In genomic region chr16:89762523-89762922, GRCm38 (mm10) we compare ENCODE assay signal across 21 mouse cellular contexts.
DNase-seq lines count a peak whose midpoint lies in the region; ATAC-seq lines count a peak whose summit lies in the region.
"Had no signal": no experiment of that assay in that cellular context is flagged by ENCODE, and none has a peak within 500 bp of the region (broad histone marks: within the 10 kb centered on the region; RNA-seq: fewer than 3 reads in every experiment).

No protein-coding gene starts in this region.

- H3K4me2 ChIP-seq in embryonic facial prominence, embryonic 13.5 days, result no peak overlapping the region
- H3K4me2 ChIP-seq in heart, embryonic 11.5 days, result no peak overlapping the region
- H3K4me2 ChIP-seq in heart, embryonic 14.5 days (ENCODE audit: low read length), result peak overlapping the region; percentile 50
- no peak overlapping the region for H3K4me2 ChIP-seq in limb, embryonic 11.5 days (ENCODE audit: low read depth, severe bottlenecking)
- H3K4me2 ChIP-seq: hindbrain, embryonic 12.5 days; hindbrain, embryonic 15.5 days had no signal

- no peaks in the 10 kb centered on the region for H3K4me1 ChIP-seq in embryonic facial prominence, embryonic 13.5 days
- 0 out of 2 replicates have a peak, but pooled peaks cover 4% of the 10 kb centered on the region for H3K4me1 ChIP-seq in embryonic facial prominence, embryonic 10.5 days
- H3K4me1 ChIP-seq in heart, embryonic 11.5 days (ENCODE audit: control insufficient read depth, insufficient read depth, low read length), result no peaks in the 10 kb centered on the region
- peaks cover 0 to 4% of the 10 kb centered on the region in 2 experiments; a peak in 1 of 4 replicates for H3K4me1 ChIP-seq in heart, embryonic 14.5 days (ENCODE audit: control insufficient read depth in 2 of 2, insufficient read depth in 2 of 2, low read length in 2 of 2)
- no peaks in the 10 kb centered on the region for H3K4me1 ChIP-seq in limb, embryonic 11.5 days (ENCODE audit: control insufficient read depth, insufficient read depth, low read length)
- no peaks in the 10 kb centered on the region for H3K4me1 ChIP-seq in limb, embryonic 10.5 days
- H3K4me1 ChIP-seq: heart, embryonic 10.5 days had no signal

- intact Hi-C loops in heart, postnatal 10 days (cut with DNase I), result loop anchor here (10.0 kb wide), 2 partner anchors 1388 to 1468 kb away; partner anchors contain the start of gene Grik1

- no peaks in the 10 kb centered on the region for H3K27me3 ChIP-seq in embryonic facial prominence, embryonic 13.5 days
- H3K27me3 ChIP-seq in embryonic facial prominence, embryonic 10.5 days (replicated peaks; ENCODE audit: low read depth, poor library complexity, severe bottlenecking), result no peaks in the 10 kb centered on the region
- H3K27me3 ChIP-seq in heart, embryonic 11.5 days (ENCODE audit: control insufficient read depth, insufficient read depth, low read length), result no peaks in the 10 kb centered on the region
- no peaks in the 10 kb centered on the region for H3K27me3 ChIP-seq in heart, embryonic 14.5 days (ENCODE audit: control insufficient read depth, insufficient read depth, low read length)
- H3K27me3 ChIP-seq in limb, embryonic 11.5 days (ENCODE audit: control insufficient read depth, insufficient read depth, low read length), result no peaks in the 10 kb centered on the region
- H3K27me3 ChIP-seq in limb, embryonic 10.5 days (ENCODE audit: low read depth, poor library complexity, severe bottlenecking), result no peaks in the 10 kb centered on the region
- H3K27me3 ChIP-seq: hindbrain, embryonic 12.5 days; hindbrain, embryonic 15.5 days had no signal

- no peak overlapping the region for H3K4me3 ChIP-seq in embryonic facial prominence, embryonic 13.5 days
- no peak overlapping the region for H3K4me3 ChIP-seq in embryonic facial prominence, embryonic 10.5 days
- no peak overlapping the region for H3K4me3 ChIP-seq in heart, embryonic 11.5 days (ENCODE audit: low read depth, low read length)
- no peak overlapping the region for H3K4me3 ChIP-seq in heart, embryonic 14.5 days (ENCODE audit: control insufficient read depth in 1 of 2, insufficient read depth in 1 of 2, low read depth in 1 of 2, low read length in 2 of 2)
- no peak overlapping the region for H3K4me3 ChIP-seq in limb, embryonic 11.5 days (ENCODE audit: low read depth, low read length)
- no peak overlapping the region for H3K4me3 ChIP-seq in limb, embryonic 10.5 days
- H3K4me3 ChIP-seq: forebrain, embryonic 10.5 days; heart, embryonic 10.5 days; hindbrain, embryonic 12.5 days; hindbrain, embryonic 15.5 days had no signal

- 75% methylated on average over 10 of the region's 10 CpGs for WGBS in embryonic facial prominence, embryonic 13.5 days
- WGBS in embryonic facial prominence, embryonic 10.5 days, result 82% methylated on average over 10 of the region's 10 CpGs
- 68% methylated on average over 10 of the region's 10 CpGs for WGBS in heart, embryonic 11.5 days (ENCODE audit: insufficient replicate concordance)
- 73% methylated on average over 10 of the region's 10 CpGs for WGBS in heart, embryonic 14.5 days
- 83% methylated on average over 10 of the region's 10 CpGs for WGBS in limb, embryonic 11.5 days
- 80% methylated on average over 10 of the region's 10 CpGs for WGBS in limb, embryonic 10.5 days

- no peak overlapping the region for H3K27ac ChIP-seq in embryonic facial prominence, embryonic 13.5 days
- H3K27ac ChIP-seq in embryonic facial prominence, embryonic 10.5 days (replicated peaks), result no peak overlapping the region
- H3K27ac ChIP-seq in heart, embryonic 11.5 days (ENCODE audit: low read depth, low read length), result no peak overlapping the region
- no peak overlapping the region for H3K27ac ChIP-seq in heart, embryonic 14.5 days (replicated peaks in 1 of 2; ENCODE audit: control insufficient read depth in 1 of 2, insufficient read depth in 1 of 2, low read depth in 2 of 2, low read length in 2 of 2)
- H3K27ac ChIP-seq in limb, embryonic 11.5 days (replicated peaks; ENCODE audit: low read depth, low read length), result no peak overlapping the region
- no peak overlapping the region for H3K27ac ChIP-seq in limb, embryonic 10.5 days
- H3K27ac ChIP-seq: forebrain, embryonic 10.5 days; heart, embryonic 10.5 days; hindbrain, embryonic 12.5 days; hindbrain, embryonic 15.5 days had no signal

- no peak overlapping the region for H3K9ac ChIP-seq in embryonic facial prominence, embryonic 13.5 days
- H3K9ac ChIP-seq in heart, embryonic 11.5 days (ENCODE audit: low read depth, low read length), result no peak overlapping the region
- H3K9ac ChIP-seq in heart, embryonic 14.5 days (ENCODE audit: low read length), result no peak overlapping the region
- H3K9ac ChIP-seq in limb, embryonic 11.5 days (ENCODE audit: low read length), result no peak overlapping the region
- H3K9ac ChIP-seq: hindbrain, embryonic 12.5 days; hindbrain, embryonic 15.5 days had no signal

- no peaks in the 10 kb centered on the region for H3K36me3 ChIP-seq in embryonic facial prominence, embryonic 13.5 days
- no peaks in the 10 kb centered on the region for H3K36me3 ChIP-seq in embryonic facial prominence, embryonic 10.5 days (replicated peaks)
- H3K36me3 ChIP-seq in heart, embryonic 11.5 days (ENCODE audit: control insufficient read depth, insufficient read depth, low read length), result no peaks in the 10 kb centered on the region
- H3K36me3 ChIP-seq in heart, embryonic 14.5 days (ENCODE audit: control insufficient read depth, insufficient read depth, low read length), result no peaks in the 10 kb centered on the region
- H3K36me3 ChIP-seq in limb, embryonic 11.5 days (ENCODE audit: control insufficient read depth, insufficient read depth, low read length), result no peaks in the 10 kb centered on the region
- H3K36me3 ChIP-seq in limb, embryonic 10.5 days, result no peaks in the 10 kb centered on the region
- H3K36me3 ChIP-seq: forebrain, embryonic 10.5 days; G1E; heart, embryonic 10.5 days; hindbrain, embryonic 12.5 days; hindbrain, embryonic 15.5 days had no signal

- ATAC-seq in embryonic facial prominence, embryonic 13.5 days (ENCODE audit: insufficient number of reproducible peaks, insufficient read depth, low FRiP score, low TSS enrichment, low read depth), result 0 out of 2 replicates have a peak, but pooled peaks have one; percentile 52
- 0 out of 2 replicates have a peak, but pooled peaks have one; percentile 22 for ATAC-seq in heart, embryonic 11.5 days (replicated peaks; ENCODE audit: insufficient number of reproducible peaks, low FRiP score, low TSS enrichment)
- ATAC-seq in heart, embryonic 14.5 days (ENCODE audit: insufficient number of reproducible peaks, insufficient read depth, low FRiP score, low read depth), result no peak
- ATAC-seq in limb, embryonic 11.5 days (ENCODE audit: insufficient number of reproducible peaks, low FRiP score, low TSS enrichment, low read depth), result 0 out of 2 replicates have a peak, but pooled peaks have one; percentile 49
- ATAC-seq: forebrain, embryonic 14.5 days; intestine, postnatal 0 days; Patski had no signal

- no peaks in the 10 kb centered on the region for H3K9me3 ChIP-seq in embryonic facial prominence, embryonic 13.5 days
- no peaks in the 10 kb centered on the region for H3K9me3 ChIP-seq in embryonic facial prominence, embryonic 10.5 days
- no peaks in the 10 kb centered on the region for H3K9me3 ChIP-seq in heart, embryonic 11.5 days (replicated peaks; ENCODE audit: control insufficient read depth, low read length)
- no peaks in the 10 kb centered on the region for H3K9me3 ChIP-seq in heart, embryonic 14.5 days (ENCODE audit: control insufficient read depth, low read length)
- no peaks in the 10 kb centered on the region for H3K9me3 ChIP-seq in limb, embryonic 11.5 days (ENCODE audit: control insufficient read depth, low read length)
- no peaks in the 10 kb centered on the region for H3K9me3 ChIP-seq in limb, embryonic 10.5 days (replicated peaks)
- H3K9me3 ChIP-seq: heart, embryonic 10.5 days; hindbrain, embryonic 15.5 days had no signal

- no peak for DNase-seq in embryonic facial prominence, embryonic 10.5 days (ENCODE audit: low spot score)
- no peak for DNase-seq in heart, postnatal 4 days
- no peak for DNase-seq in heart, postnatal 10 days
- no peak for DNase-seq in limb, embryonic 11.5 days (ENCODE audit: low spot score)
- DNase-seq in limb, embryonic 10.5 days (ENCODE audit: low spot score), result no peak
- DNase-seq: cerebellum, adult 18-20 months; cerebellum, adult 9-10 months; cerebellum, postnatal 14 days; gastrocnemius, postnatal 25 days; kidney, adult 2 months had no signal
